Mouse (Mus musculus) lung, postnatal 0 days (tissue): ENCODE measurements around the gene Cd47.

Experiments
- CTCF ChIP-seq: IDR thresholded peaks from 2 replicates; pipeline ENCODE4 v1.5.1; 2016; ENCODE audit warnings: antibody characterized with exemption, mild to moderate bottlenecking
- EP300 ChIP-seq: IDR thresholded peaks from 2 replicates; pipeline ENCODE4 v1.6.1; 2016; ENCODE audit warnings: antibody characterized with exemption, mild to moderate bottlenecking, control low read depth

- TF ChIP-seq CTCF (no peak), EP300 (no peak)
Observed at GRCm38 (mm10) chr16:49902083-49902482, 101.8 kb downstream of the Cd47 start.
